Mouse (Mus musculus) lung, embryonic 15.5 days (tissue): ENCODE data around the gene Serpina6. TPM values are rescaled to one million over a fixed set of nuclear protein-coding genes. Genes with fewer than 3 reads are reported as not detected.

Experiments
- ATAC-seq: fragments of 200-750 bp; cut with Nextera tagmentation; 2 replicates; pipeline ENCODE4 v1.8.0; 2017; ENCODE audit warnings: moderate number of reproducible peaks, borderline replicate concordance; ENCODE audit not compliant: low FRiP score, low TSS enrichment; ENCODE audit errors: extremely low read depth
- H3K27ac ChIP-seq: fragments of 300-500 bp; sonication (generic); 2 replicates; pipeline ENCODE4 v1.5.1; 2015; ENCODE audit warnings: moderate library complexity, mild to moderate bottlenecking, inconsistent platforms
- H3K27me3 ChIP-seq: fragments of 300-500 bp; sonication (generic); 2 replicates; pipeline ENCODE4 v1.6.1; 2015; ENCODE audit warnings: inconsistent platforms
- H3K36me3 ChIP-seq: fragments of 300-500 bp; sonication (generic); 2 replicates; pipeline ENCODE4 v1.6.1; 2015; ENCODE audit warnings: inconsistent platforms
- H3K4me1 ChIP-seq: fragments of 300-500 bp; sonication (generic); 2 replicates; pipeline ENCODE4 v1.6.1; 2015; ENCODE audit warnings: inconsistent platforms
- H3K4me2 ChIP-seq: fragments of 300-500 bp; sonication (generic); 2 replicates; pipeline ENCODE4 v1.6.1; 2015; ENCODE audit warnings: inconsistent platforms, mild to moderate bottlenecking, moderate library complexity
- H3K4me3 ChIP-seq: fragments of 300-500 bp; sonication (generic); 2 replicates; pipeline ENCODE4 v1.5.1; 2015; ENCODE audit warnings: mild to moderate bottlenecking, inconsistent platforms
- H3K9ac ChIP-seq: fragments of 300-500 bp; sonication (generic); 2 replicates; pipeline ENCODE4 v1.6.1; 2015; ENCODE audit warnings: inconsistent platforms
- H3K9me3 ChIP-seq: fragments of 300-500 bp; sonication (generic); 2 replicates; pipeline ENCODE4 v1.6.1; 2016; ENCODE audit warnings: inconsistent platforms
- WGBS: fragments of 180-500 bp; shearing (Covaris S2); methylation state at CpG from one replicate; pipeline ENCODE4 v1.1.7; 2015; 5-methylcytosine and 5-hydroxymethylcytosine counted together
- polyA plus RNA-seq: library from polyadenylated mRNA; unstranded; fragments of >200 nt; fragmentation: Nextera tagmentation; extraction: Ambion mirVana; gene quantifications from 2 replicates; pipeline ENCODE4 v1.2.1, GENCODE M21; 2015

Gene Serpina6
- 1.4 and 10.7 TPM in 2 replicates for polyA plus RNA-seq

GRCm38 (mm10) chr12:103656848-103657626 lies at the start of gene Serpina6:
Serpina6 (minus strand) TSS chr12:103657212.
- H3K4me1 ChIP-seq, result peaks cover 6% of the 10 kb centered on the region; the same call in 1 of the 2 replicates
- 64% methylated on average over 9 of the region's 9 CpGs for WGBS
- no peak within 1 kb of the TSS for H3K4me3 ChIP-seq
- H3K9ac ChIP-seq, result no peak within 1 kb of the TSS
- H3K9me3 ChIP-seq, result no peaks in the 10 kb centered on the region
- H3K27ac ChIP-seq, result no peak within 1 kb of the TSS
- ATAC-seq, result no peak
- no peaks in the 10 kb centered on the region for H3K27me3 ChIP-seq
- no peaks in the 10 kb centered on the region for H3K36me3 ChIP-seq
- H3K4me2 ChIP-seq, result no peak within 1 kb of the TSS

- H3K9me3 ChIP-seq, result no peaks in the 10 kb centered on the region
- H3K36me3 ChIP-seq, result no peaks in the 10 kb centered on the region
- ATAC-seq, result no peak
- H3K4me2 ChIP-seq, result no peak overlapping the region
- no peak overlapping the region for H3K4me3 ChIP-seq
- no peak overlapping the region for H3K9ac ChIP-seq
- no peaks in the 10 kb centered on the region for H3K4me1 ChIP-seq
- WGBS, result 28% methylated on average over 4 of the region's 4 CpGs
- H3K27me3 ChIP-seq, result no peaks in the 10 kb centered on the region
- H3K27ac ChIP-seq, result no peak overlapping the region
Observed at GRCm38 (mm10) chr12:103706113-103706512, 49.1 kb upstream of the Serpina6 start.

- Histone ChIP-seq H3K4me3 (no peak overlapping the region), H3K27ac (no peak overlapping the region), H3K9ac (no peak overlapping the region), H3K36me3 (no peaks in the 10 kb centered on the region), H3K4me2 (no peak overlapping the region), H3K9me3 (no peaks in the 10 kb centered on the region), H3K4me1 (no peaks in the 10 kb centered on the region), H3K27me3 (no peaks in the 10 kb centered on the region)
- 49% methylated on average over 2 of the region's 2 CpGs for WGBS
- ATAC-seq, result no peak
Observed at GRCm38 (mm10) chr12:103705547-103705946, 48.5 kb upstream of the Serpina6 start.

- no peaks in the 10 kb centered on the region for H3K4me1 ChIP-seq
- no peaks in the 10 kb centered on the region for H3K9me3 ChIP-seq
- H3K4me2 ChIP-seq, result no peak overlapping the region
- no peaks in the 10 kb centered on the region for H3K27me3 ChIP-seq
- ATAC-seq, result no peak
- no peaks in the 10 kb centered on the region for H3K36me3 ChIP-seq
- H3K9ac ChIP-seq, result no peak overlapping the region
- H3K27ac ChIP-seq, result no peak overlapping the region
- WGBS, result 87% methylated on average over 4 of the region's 4 CpGs
- H3K4me3 ChIP-seq, result no peak overlapping the region
Observed at GRCm38 (mm10) chr12:103700144-103700750, 43.2 kb upstream of the Serpina6 start.

GRCm38 (mm10) chr12:103695429-103695828 lies 38.4 kb upstream of the Serpina6 start, which contains the start of gene Serpina1f:
Serpina1f (minus strand) TSS chr12:103695529.
- H3K27ac ChIP-seq, result no peak within 1 kb of the TSS
- no peaks in the 10 kb centered on the region for H3K27me3 ChIP-seq
- no peak within 1 kb of the TSS for H3K4me3 ChIP-seq
- H3K4me1 ChIP-seq, result no peaks in the 10 kb centered on the region
- no peak for ATAC-seq
- 84% methylated on average over 8 of the region's 8 CpGs for WGBS
- H3K9ac ChIP-seq, result no peak within 1 kb of the TSS
- H3K36me3 ChIP-seq, result no peaks in the 10 kb centered on the region
- no peaks in the 10 kb centered on the region for H3K9me3 ChIP-seq
- H3K4me2 ChIP-seq, result no peak within 1 kb of the TSS

- Histone ChIP-seq H3K4me2 (no peak overlapping the region), H3K9me3 (no peaks in the 10 kb centered on the region), H3K4me1 (no peaks in the 10 kb centered on the region), H3K4me3 (no peak overlapping the region), H3K27ac (no peak overlapping the region), H3K27me3 (no peaks in the 10 kb centered on the region), H3K9ac (no peak overlapping the region), H3K36me3 (no peaks in the 10 kb centered on the region)
- 28% methylated on average over 3 of the region's 3 CpGs for WGBS
- no peak for ATAC-seq
Observed at GRCm38 (mm10) chr12:103688221-103688814, 31.3 kb upstream of the Serpina6 start.

- no peaks in the 10 kb centered on the region for H3K27me3 ChIP-seq
- H3K4me1 ChIP-seq, result no peaks in the 10 kb centered on the region
- no peaks in the 10 kb centered on the region for H3K36me3 ChIP-seq
- no peak overlapping the region for H3K4me3 ChIP-seq
- H3K9me3 ChIP-seq, result no peaks in the 10 kb centered on the region
- no peak overlapping the region for H3K4me2 ChIP-seq
- H3K27ac ChIP-seq, result no peak overlapping the region
- 25% methylated on average over 7 of the region's 7 CpGs for WGBS
- no peak for ATAC-seq
- H3K9ac ChIP-seq, result no peak overlapping the region
Observed at GRCm38 (mm10) chr12:103687021-103687420, 30.0 kb upstream of the Serpina6 start.

GRCm38 (mm10) chr12:103686050-103686449 lies 29.0 kb upstream of the Serpina6 start:
- 61% methylated on average over 3 of the region's 3 CpGs for WGBS
- no peak for ATAC-seq
- Histone ChIP-seq H3K36me3 (no peaks in the 10 kb centered on the region), H3K9me3 (no peaks in the 10 kb centered on the region), H3K4me1 (no peaks in the 10 kb centered on the region), H3K27ac (no peak overlapping the region), H3K4me2 (no peak overlapping the region), H3K9ac (no peak overlapping the region), H3K27me3 (no peaks in the 10 kb centered on the region), H3K4me3 (no peak overlapping the region)

- no peak for ATAC-seq
- H3K4me1 ChIP-seq, result no peaks in the 10 kb centered on the region
- 17% methylated on average over 3 of the region's 3 CpGs for WGBS
- H3K27ac ChIP-seq, result no peak overlapping the region
- H3K36me3 ChIP-seq, result no peaks in the 10 kb centered on the region
- H3K4me2 ChIP-seq, result no peak overlapping the region
- H3K27me3 ChIP-seq, result no peaks in the 10 kb centered on the region
- H3K9me3 ChIP-seq, result no peaks in the 10 kb centered on the region
- no peak overlapping the region for H3K4me3 ChIP-seq
- no peak overlapping the region for H3K9ac ChIP-seq
Observed at GRCm38 (mm10) chr12:103685386-103685785, 28.4 kb upstream of the Serpina6 start.

- Histone ChIP-seq H3K27me3 (no peaks in the 10 kb centered on the region), H3K4me3 (no peak overlapping the region), H3K36me3 (no peaks in the 10 kb centered on the region), H3K4me2 (no peak overlapping the region), H3K27ac (no peak overlapping the region), H3K9me3 (no peaks in the 10 kb centered on the region), H3K4me1 (no peaks in the 10 kb centered on the region), H3K9ac (no peak overlapping the region)
- 33% methylated on average over 4 of the region's 4 CpGs for WGBS
- no peak for ATAC-seq
Observed at GRCm38 (mm10) chr12:103683775-103684174, 26.8 kb upstream of the Serpina6 start.

- H3K4me2 ChIP-seq, result no peak overlapping the region
- H3K9ac ChIP-seq, result no peak overlapping the region
- no peaks in the 10 kb centered on the region for H3K36me3 ChIP-seq
- no peak overlapping the region for H3K4me3 ChIP-seq
- no peak for ATAC-seq
- WGBS, result 44% methylated on average over 2 of the region's 2 CpGs
- no peak overlapping the region for H3K27ac ChIP-seq
- H3K9me3 ChIP-seq, result no peaks in the 10 kb centered on the region
- no peaks in the 10 kb centered on the region for H3K4me1 ChIP-seq
- no peaks in the 10 kb centered on the region for H3K27me3 ChIP-seq
Observed at GRCm38 (mm10) chr12:103681739-103682138, 24.7 kb upstream of the Serpina6 start.

GRCm38 (mm10) chr12:103681169-103681568 lies 24.2 kb upstream of the Serpina6 start:
- 73% methylated on average over 2 of the region's 2 CpGs for WGBS
- ATAC-seq, result no peak
- H3K27ac ChIP-seq, result no peak overlapping the region
- H3K4me1 ChIP-seq, result no peaks in the 10 kb centered on the region
- H3K4me2 ChIP-seq, result no peak overlapping the region
- no peaks in the 10 kb centered on the region for H3K9me3 ChIP-seq
- H3K36me3 ChIP-seq, result no peaks in the 10 kb centered on the region
- no peak overlapping the region for H3K9ac ChIP-seq
- no peaks in the 10 kb centered on the region for H3K27me3 ChIP-seq
- no peak overlapping the region for H3K4me3 ChIP-seq
